Mouse (Mus musculus) lung, embryonic 15.5 days (tissue): ENCODE results near the gene Pdia6. TPM values are rescaled to one million over a fixed set of nuclear protein-coding genes. Genes with fewer than 3 reads are reported as not detected.

Experiments used
- ATAC-seq: fragments of 200-750 bp; cut with Nextera tagmentation; 2 replicates; pipeline ENCODE4 v1.8.0; 2017; ENCODE audit warnings: moderate number of reproducible peaks, borderline replicate concordance; ENCODE audit not compliant: low FRiP score, low TSS enrichment; ENCODE audit errors: extremely low read depth
- H3K27ac ChIP-seq: fragments of 300-500 bp; sonication (generic); 2 replicates; pipeline ENCODE4 v1.5.1; 2015; ENCODE audit warnings: moderate library complexity, mild to moderate bottlenecking, inconsistent platforms
- H3K27me3 ChIP-seq: fragments of 300-500 bp; sonication (generic); 2 replicates; pipeline ENCODE4 v1.6.1; 2015; ENCODE audit warnings: inconsistent platforms
- H3K36me3 ChIP-seq: fragments of 300-500 bp; sonication (generic); 2 replicates; pipeline ENCODE4 v1.6.1; 2015; ENCODE audit warnings: inconsistent platforms
- H3K4me1 ChIP-seq: fragments of 300-500 bp; sonication (generic); 2 replicates; pipeline ENCODE4 v1.6.1; 2015; ENCODE audit warnings: inconsistent platforms
- H3K4me2 ChIP-seq: fragments of 300-500 bp; sonication (generic); 2 replicates; pipeline ENCODE4 v1.6.1; 2015; ENCODE audit warnings: inconsistent platforms, mild to moderate bottlenecking, moderate library complexity
- H3K4me3 ChIP-seq: fragments of 300-500 bp; sonication (generic); 2 replicates; pipeline ENCODE4 v1.5.1; 2015; ENCODE audit warnings: mild to moderate bottlenecking, inconsistent platforms
- H3K9ac ChIP-seq: fragments of 300-500 bp; sonication (generic); 2 replicates; pipeline ENCODE4 v1.6.1; 2015; ENCODE audit warnings: inconsistent platforms
- H3K9me3 ChIP-seq: fragments of 300-500 bp; sonication (generic); 2 replicates; pipeline ENCODE4 v1.6.1; 2016; ENCODE audit warnings: inconsistent platforms
- WGBS: fragments of 180-500 bp; shearing (Covaris S2); methylation state at CpG from one replicate; pipeline ENCODE4 v1.1.7; 2015; 5-methylcytosine and 5-hydroxymethylcytosine counted together
- polyA plus RNA-seq: library from polyadenylated mRNA; unstranded; fragments of >200 nt; fragmentation: Nextera tagmentation; extraction: Ambion mirVana; gene quantifications from 2 replicates; pipeline ENCODE4 v1.2.1, GENCODE M21; 2015

The Pdia6 gene
- polyA plus RNA-seq, 1 experiment from 2014 or later, result 737 TPM

DNA sequence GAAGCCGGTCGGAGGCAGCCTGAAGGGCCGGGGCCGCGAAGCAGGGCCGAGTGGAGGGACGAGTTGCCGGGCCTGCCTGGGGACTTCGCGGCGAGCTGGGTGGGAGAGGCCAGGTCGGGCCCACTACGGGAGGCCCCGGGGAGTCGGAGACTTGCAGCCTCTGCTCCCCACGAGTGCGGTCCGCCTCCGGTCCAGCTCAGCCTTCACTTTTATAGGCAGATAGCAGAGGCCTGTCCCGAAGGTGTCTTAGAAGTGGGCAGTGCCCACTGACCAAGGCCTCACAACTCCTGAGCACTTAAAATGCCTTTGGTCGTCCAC, 287 bp downstream of the Pdia6 start:
- H3K36me3 ChIP-seq, result peaks cover 22% of the 10 kb centered on the region
- peak overlapping the region; percentile 98 for H3K9ac ChIP-seq
- H3K27me3 ChIP-seq, result no peaks in the 10 kb centered on the region
- no peaks in the 10 kb centered on the region for H3K9me3 ChIP-seq
- 0% methylated on average over 20 of the region's 21 CpGs for WGBS
- peak overlapping the region; percentile 73 for H3K4me2 ChIP-seq
- peaks cover 28% of the 10 kb centered on the region for H3K4me1 ChIP-seq
- H3K27ac ChIP-seq, result peak overlapping the region; percentile 72
- ATAC-seq, result peak; percentile 77
- H3K4me3 ChIP-seq, result peak overlapping the region; percentile 94

DNA sequence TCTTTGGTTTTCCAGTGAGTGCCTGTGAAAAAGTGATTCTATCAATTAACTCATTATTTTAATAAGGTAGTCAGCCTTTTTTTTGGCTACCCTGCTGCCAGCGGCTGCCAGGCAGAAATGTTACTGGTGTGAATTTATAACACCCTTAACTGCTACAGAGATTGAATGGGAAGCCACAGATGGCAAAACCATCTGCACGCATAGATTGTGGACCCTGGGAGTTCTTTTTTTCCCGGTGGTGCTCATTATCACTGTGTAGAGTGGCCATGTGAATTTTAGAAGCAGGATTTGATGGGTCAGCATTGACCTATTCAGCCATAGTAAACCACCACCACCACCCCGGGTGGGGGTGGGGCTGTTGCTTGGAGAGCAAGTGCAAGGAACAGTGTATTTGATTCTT, 971 bp downstream of the Pdia6 start:
- Histone ChIP-seq H3K4me3 (peak overlapping the region; percentile 94), H3K27me3 (no peaks in the 10 kb centered on the region), H3K36me3 (peaks cover 29% of the 10 kb centered on the region), H3K9me3 (no peaks in the 10 kb centered on the region), H3K4me2 (peak overlapping the region; percentile 73), H3K4me1 (peaks cover 28% of the 10 kb centered on the region), H3K9ac (peak overlapping the region; percentile 98), H3K27ac (no peak overlapping the region)
- 8% methylated on average over 4 of the region's 4 CpGs for WGBS
- ATAC-seq, result no peak

DNA sequence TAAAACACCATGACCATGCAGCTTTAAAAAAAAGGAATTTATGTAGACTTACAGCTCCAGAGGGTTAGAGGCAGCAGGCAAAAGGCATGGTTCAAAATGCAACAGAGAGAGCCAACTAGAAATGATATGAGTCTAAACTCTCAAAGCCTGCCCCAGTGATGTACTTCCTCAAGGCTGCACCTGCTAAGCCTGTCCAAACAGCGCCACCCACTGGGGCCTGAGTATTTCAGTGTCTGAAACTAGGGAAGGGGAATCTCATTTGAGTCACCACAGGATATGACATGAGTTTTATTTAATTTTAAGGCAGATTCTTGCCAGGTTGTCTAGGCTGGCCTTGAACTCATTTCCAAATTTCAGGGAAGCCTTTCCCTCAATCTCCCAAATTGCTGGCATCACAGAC, 4.9 kb downstream of the Pdia6 start:
- peaks cover 23% of the 10 kb centered on the region for H3K4me1 ChIP-seq
- WGBS, result 71% methylated on average over 1 of the region's 1 CpGs
- no peak overlapping the region for H3K4me3 ChIP-seq
- no peak overlapping the region for H3K4me2 ChIP-seq
- no peak for ATAC-seq
- no peak overlapping the region for H3K9ac ChIP-seq
- no peaks in the 10 kb centered on the region for H3K9me3 ChIP-seq
- peaks cover 66% of the 10 kb centered on the region for H3K36me3 ChIP-seq
- H3K27ac ChIP-seq, result no peak overlapping the region
- no peaks in the 10 kb centered on the region for H3K27me3 ChIP-seq

DNA sequence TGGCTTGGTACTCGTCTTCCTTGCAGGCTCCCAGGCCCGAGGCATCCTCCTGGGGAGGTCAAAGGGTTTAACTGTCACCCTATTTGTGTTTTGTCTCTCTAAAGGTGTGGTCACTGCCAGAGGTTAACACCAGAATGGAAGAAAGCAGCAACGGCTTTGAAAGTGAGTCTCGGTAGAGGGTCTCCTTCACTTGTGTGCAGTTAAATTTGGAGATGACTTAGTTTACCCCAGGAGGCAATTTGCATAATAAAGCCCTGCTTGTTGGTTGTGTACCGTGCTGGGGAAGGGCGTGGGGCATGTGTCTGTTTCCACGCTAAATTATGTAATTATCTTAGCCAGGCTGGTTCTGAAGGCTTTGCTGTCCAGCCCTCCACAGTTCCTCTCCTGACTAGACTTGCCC, 7.5 kb downstream of the Pdia6 start:
- H3K36me3 ChIP-seq, result peaks cover 86% of the 10 kb centered on the region
- H3K27ac ChIP-seq, result no peak overlapping the region
- H3K27me3 ChIP-seq, result no peaks in the 10 kb centered on the region
- H3K4me2 ChIP-seq, result no peak overlapping the region
- no peak for ATAC-seq
- H3K4me3 ChIP-seq, result no peak overlapping the region
- H3K9me3 ChIP-seq, result no peaks in the 10 kb centered on the region
- no peak overlapping the region for H3K9ac ChIP-seq
- 84% methylated on average over 7 of the region's 7 CpGs for WGBS
- peaks cover 8% of the 10 kb centered on the region for H3K4me1 ChIP-seq

DNA sequence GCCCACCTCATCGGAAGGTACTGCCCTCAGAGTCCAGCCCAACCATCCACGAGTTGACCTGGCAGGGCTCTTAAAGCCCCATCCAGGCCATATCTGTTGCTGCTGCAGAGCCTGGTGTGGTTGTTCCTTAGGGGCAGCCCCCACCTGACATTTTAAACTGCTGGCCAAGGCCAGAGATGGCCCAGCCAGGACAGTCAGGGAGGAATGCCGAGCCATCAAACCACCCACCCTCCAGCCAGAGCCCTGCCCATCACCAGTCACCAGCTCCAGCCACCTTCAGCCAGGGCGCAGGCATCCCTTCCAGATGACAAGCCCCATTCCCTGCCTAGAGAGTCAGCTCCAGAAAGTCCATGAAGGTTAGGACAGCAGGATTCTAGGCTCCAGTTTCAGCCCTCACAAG, 22.2 kb downstream of the Pdia6 start:
- peaks cover 16% of the 10 kb centered on the region for H3K4me1 ChIP-seq
- peaks cover 25% of the 10 kb centered on the region for H3K36me3 ChIP-seq
- H3K27me3 ChIP-seq, result no peaks in the 10 kb centered on the region
- ATAC-seq, result no peak
- H3K9ac ChIP-seq, result no peak overlapping the region
- H3K9me3 ChIP-seq, result no peaks in the 10 kb centered on the region
- WGBS, result 66% methylated on average over 4 of the region's 4 CpGs
- no peak overlapping the region for H3K27ac ChIP-seq
- no peak overlapping the region for H3K4me2 ChIP-seq
- no peak overlapping the region for H3K4me3 ChIP-seq

GRCm38 (mm10) chr12:17289060-17289459, 22.7 kb downstream of the Pdia6 start:
- H3K36me3 ChIP-seq, result peaks cover 19% of the 10 kb centered on the region
- H3K9me3 ChIP-seq, result no peaks in the 10 kb centered on the region
- H3K4me1 ChIP-seq, result peaks cover 16% of the 10 kb centered on the region
- H3K27ac ChIP-seq, result 0 out of 2 replicates have a peak overlapping the region, but pooled peaks have one; percentile 6
- WGBS, result 56% methylated on average over 2 of the region's 2 CpGs
- no peak for ATAC-seq
- no peaks in the 10 kb centered on the region for H3K27me3 ChIP-seq
- H3K9ac ChIP-seq, result no peak overlapping the region
- no peak overlapping the region for H3K4me3 ChIP-seq
- no peak overlapping the region for H3K4me2 ChIP-seq

DNA sequence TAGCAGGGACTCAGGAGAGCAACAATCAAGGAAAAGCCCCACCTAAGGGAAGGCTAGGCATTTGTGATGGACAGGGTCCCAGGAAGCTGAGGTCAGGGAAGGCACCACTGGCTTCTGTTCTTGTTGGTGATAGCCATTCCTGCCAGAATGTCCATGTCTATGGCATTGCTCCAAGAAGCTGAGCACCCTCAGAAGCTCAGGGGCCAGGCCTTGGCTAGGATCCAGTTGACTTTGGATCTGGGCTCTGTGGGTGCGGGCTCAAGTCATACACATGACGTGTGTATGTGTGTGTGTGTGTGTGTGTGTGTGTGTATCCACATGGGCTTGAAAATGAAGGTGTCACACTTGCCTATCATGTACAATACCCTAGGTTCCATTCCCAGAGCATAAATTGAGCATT, 23.6 kb downstream of the Pdia6 start:
- 0 out of 2 replicates have a peak overlapping the region, but pooled peaks have one; percentile 6 for H3K27ac ChIP-seq
- no peak overlapping the region for H3K4me2 ChIP-seq
- 34% methylated on average over 2 of the region's 2 CpGs for WGBS
- ATAC-seq, result no peak
- H3K9ac ChIP-seq, result no peak overlapping the region
- peaks cover 16% of the 10 kb centered on the region for H3K4me1 ChIP-seq
- H3K4me3 ChIP-seq, result no peak overlapping the region
- H3K27me3 ChIP-seq, result no peaks in the 10 kb centered on the region
- H3K9me3 ChIP-seq, result no peaks in the 10 kb centered on the region
- peaks cover 10% of the 10 kb centered on the region for H3K36me3 ChIP-seq

DNA sequence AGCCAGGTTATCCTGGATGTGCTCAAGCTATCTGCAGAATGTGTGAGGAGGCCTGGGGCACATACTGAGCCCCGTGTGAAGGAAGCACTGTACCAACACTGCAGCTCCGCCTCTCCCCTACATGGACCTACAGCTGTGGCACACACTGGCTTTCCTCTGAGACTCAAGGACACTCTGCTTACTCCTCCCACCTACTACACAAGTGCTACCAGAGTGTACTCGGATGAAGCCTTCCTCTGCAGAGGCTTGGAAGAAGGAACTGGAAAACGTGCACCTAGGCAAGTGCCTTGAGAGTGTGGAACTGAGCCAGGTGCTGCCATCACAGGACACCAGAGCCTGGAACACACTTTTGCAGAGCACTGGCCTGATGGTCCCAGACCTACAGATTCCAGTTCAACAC, 24.2 kb downstream of the Pdia6 start:
- Histone ChIP-seq H3K27ac (no peak overlapping the region), H3K4me3 (no peak overlapping the region), H3K27me3 (no peaks in the 10 kb centered on the region), H3K4me1 (peaks cover 16% of the 10 kb centered on the region), H3K9ac (no peak overlapping the region), H3K9me3 (no peaks in the 10 kb centered on the region), H3K36me3 (peaks cover 6% of the 10 kb centered on the region; the same call in 1 of the 2 replicates), H3K4me2 (no peak overlapping the region)
- WGBS, result 37% methylated on average over 4 of the region's 4 CpGs
- ATAC-seq, result peak; percentile 77; the same call in 1 of the 2 replicates

DNA sequence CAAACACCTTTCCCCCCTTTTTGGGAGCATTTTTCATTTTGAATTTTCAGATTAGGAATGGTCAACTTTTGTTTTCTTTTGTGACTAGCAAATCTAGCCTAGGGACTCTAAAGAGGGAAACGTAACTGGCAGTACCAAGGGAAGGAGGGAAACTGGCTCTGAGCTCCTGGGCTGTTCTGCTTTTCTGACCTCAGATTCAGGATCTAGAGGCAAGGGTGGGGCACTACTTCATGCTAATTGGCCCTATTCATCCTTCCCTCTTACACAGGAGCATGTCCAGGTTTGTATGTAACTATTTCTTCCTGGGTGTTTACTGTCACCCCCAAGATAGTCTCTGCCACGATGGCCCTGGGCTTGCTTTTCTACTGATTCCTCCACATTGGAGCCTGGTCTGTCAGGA, 30.6 kb downstream of the Pdia6 start:
- no peak overlapping the region for H3K4me3 ChIP-seq
- H3K4me2 ChIP-seq, result no peak overlapping the region
- H3K36me3 ChIP-seq, result no peaks in the 10 kb centered on the region
- H3K4me1 ChIP-seq, result no peaks in the 10 kb centered on the region
- H3K9ac ChIP-seq, result no peak overlapping the region
- H3K9me3 ChIP-seq, result no peaks in the 10 kb centered on the region
- no peak for ATAC-seq
- 74% methylated on average over 2 of the region's 2 CpGs for WGBS
- no peaks in the 10 kb centered on the region for H3K27me3 ChIP-seq
- no peak overlapping the region for H3K27ac ChIP-seq

DNA sequence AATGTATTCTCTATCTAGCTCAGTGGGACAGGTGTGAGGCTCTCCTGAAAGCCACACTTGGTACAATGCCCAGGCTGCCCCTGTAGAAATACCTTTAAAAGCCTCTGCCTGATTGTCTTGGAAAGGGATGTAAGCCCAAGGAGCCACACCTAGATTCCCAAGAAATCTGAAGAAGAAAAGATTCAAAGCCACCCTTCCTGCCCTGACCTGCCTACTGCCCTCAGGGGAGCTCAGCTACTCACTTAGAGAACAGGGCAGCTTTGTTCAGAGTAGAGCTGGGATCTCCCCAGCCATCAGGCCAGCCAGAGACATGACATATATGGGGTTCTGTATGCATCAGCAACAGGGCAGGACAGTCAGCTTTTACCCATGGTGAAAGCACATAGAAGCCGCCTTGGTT, 33.6 kb downstream of the Pdia6 start:
- H3K4me3 ChIP-seq, result no peak overlapping the region
- no peaks in the 10 kb centered on the region for H3K9me3 ChIP-seq
- no peak for ATAC-seq
- H3K36me3 ChIP-seq, result no peaks in the 10 kb centered on the region
- WGBS, result 82% methylated on average over 1 of the region's 1 CpGs
- H3K27me3 ChIP-seq, result no peaks in the 10 kb centered on the region
- H3K4me1 ChIP-seq, result no peaks in the 10 kb centered on the region
- no peak overlapping the region for H3K9ac ChIP-seq
- no peak overlapping the region for H3K4me2 ChIP-seq
- H3K27ac ChIP-seq, result no peak overlapping the region

GRCm38 (mm10) chr12:17305445-17305844, 39.1 kb downstream of the Pdia6 start:
- no peaks in the 10 kb centered on the region for H3K36me3 ChIP-seq
- no peak overlapping the region for H3K27ac ChIP-seq
- H3K9ac ChIP-seq, result no peak overlapping the region
- ATAC-seq, result no peak
- H3K27me3 ChIP-seq, result no peaks in the 10 kb centered on the region
- no peaks in the 10 kb centered on the region for H3K4me1 ChIP-seq
- WGBS, result 85% methylated on average over 7 of the region's 7 CpGs
- H3K4me2 ChIP-seq, result no peak overlapping the region
- no peaks in the 10 kb centered on the region for H3K9me3 ChIP-seq
- H3K4me3 ChIP-seq, result no peak overlapping the region

GRCm38 (mm10) chr12:17308246-17308645, 41.9 kb downstream of the Pdia6 start:
- no peak overlapping the region for H3K4me2 ChIP-seq
- H3K9me3 ChIP-seq, result no peaks in the 10 kb centered on the region
- no peak overlapping the region for H3K4me3 ChIP-seq
- ATAC-seq, result no peak
- H3K27ac ChIP-seq, result no peak overlapping the region
- no peaks in the 10 kb centered on the region for H3K4me1 ChIP-seq
- H3K36me3 ChIP-seq, result no peaks in the 10 kb centered on the region
- peaks cover 4% of the 10 kb centered on the region; the same call in 1 of the 2 replicates for H3K27me3 ChIP-seq
- H3K9ac ChIP-seq, result no peak overlapping the region
- 40% methylated on average over 4 of the region's 4 CpGs for WGBS
